Mouse (Mus musculus): ENCODE results near the gene Tnni1. TPM values are rescaled to one million over a fixed set of nuclear protein-coding genes. Genes with fewer than 3 reads are reported as not detected.
A peak's percentile ranks its signal among the peaks of the same experiment; 100 is the strongest.

The Tnni1 gene
- polyA plus RNA-seq, 1 experiment from 2014 or later = 8.3 TPM

GRCm38 (mm10) chr1:135793370-135794215 lies 14.4 kb downstream of the Tnni1 start:
- peak overlapping the region; percentile 91 for H3K27ac ChIP-seq
- 5% methylated on average over 26 of the region's 27 CpGs for WGBS
- peaks cover 29% of the 10 kb centered on the region for H3K4me1 ChIP-seq (replicated peaks)
- peak overlapping the region; percentile 72 for H3K4me2 ChIP-seq (replicated peaks)
- peak; percentile 61 for ATAC-seq
- no peaks in the 10 kb centered on the region for H3K27me3 ChIP-seq (replicated peaks)
- no peaks in the 10 kb centered on the region for H3K36me3 ChIP-seq
- peak overlapping the region; percentile 48 for H3K9ac ChIP-seq
- H3K9me3 ChIP-seq = no peaks in the 10 kb centered on the region
- peak overlapping the region; percentile 29 for H3K4me3 ChIP-seq (replicated peaks)

GRCm38 (mm10) chr1:135794216-135795134 lies 15.2 kb downstream of the Tnni1 start:
- no peaks in the 10 kb centered on the region for H3K36me3 ChIP-seq
- H3K4me2 ChIP-seq (replicated peaks) = peak overlapping the region; percentile 72
- WGBS = 19% methylated on average over 20 of the region's 20 CpGs
- peak overlapping the region; percentile 91 for H3K27ac ChIP-seq
- H3K4me1 ChIP-seq (replicated peaks) = peaks cover 34% of the 10 kb centered on the region
- H3K4me3 ChIP-seq (replicated peaks) = peak overlapping the region; percentile 29
- H3K9me3 ChIP-seq = no peaks in the 10 kb centered on the region
- peak overlapping the region; percentile 48 for H3K9ac ChIP-seq
- ATAC-seq = peak; percentile 71
- H3K27me3 ChIP-seq (replicated peaks) = no peaks in the 10 kb centered on the region

- no peak overlapping the region for H3K4me3 ChIP-seq (replicated peaks)
- H3K36me3 ChIP-seq = no peaks in the 10 kb centered on the region
- no peak overlapping the region for H3K27ac ChIP-seq
- peaks cover 47% of the 10 kb centered on the region for H3K4me1 ChIP-seq (replicated peaks)
- no peaks in the 10 kb centered on the region for H3K9me3 ChIP-seq
- WGBS = 72% methylated on average over 1 of the region's 1 CpGs
- no peak for ATAC-seq
- H3K27me3 ChIP-seq (replicated peaks) = no peaks in the 10 kb centered on the region
- H3K9ac ChIP-seq = no peak overlapping the region
- H3K4me2 ChIP-seq (replicated peaks) = no peak overlapping the region
These were observed 19.3 kb downstream of the Tnni1 start for GRCm38 (mm10) chr1:135798492-135798891.

- Histone ChIP-seq H3K9ac (no peak overlapping the region), H3K27me3 (replicated peaks) (no peaks in the 10 kb centered on the region), H3K36me3 (no peaks in the 10 kb centered on the region), H3K4me1 (replicated peaks) (peaks cover 41% of the 10 kb centered on the region), H3K4me2 (replicated peaks) (no peak overlapping the region), H3K27ac (no peak overlapping the region), H3K4me3 (replicated peaks) (no peak overlapping the region), H3K9me3 (no peaks in the 10 kb centered on the region)
- no peak for ATAC-seq
- WGBS = 39% methylated on average over 8 of the region's 8 CpGs
These were observed 19.9 kb downstream of the Tnni1 start for GRCm38 (mm10) chr1:135799109-135799627.

- no peak overlapping the region for H3K9ac ChIP-seq
- no peak overlapping the region; the same call in 1 of the 2 replicates for H3K4me2 ChIP-seq (replicated peaks)
- no peak overlapping the region for H3K4me3 ChIP-seq (replicated peaks)
- peaks cover 31% of the 10 kb centered on the region for H3K4me1 ChIP-seq (replicated peaks)
- WGBS = 18% methylated on average over 8 of the region's 8 CpGs
- H3K9me3 ChIP-seq = no peaks in the 10 kb centered on the region
- ATAC-seq = peak; percentile 68
- H3K36me3 ChIP-seq = no peaks in the 10 kb centered on the region
- peak overlapping the region; percentile 90 for H3K27ac ChIP-seq
- no peaks in the 10 kb centered on the region for H3K27me3 ChIP-seq (replicated peaks)
These were observed 21.1 kb downstream of the Tnni1 start for GRCm38 (mm10) chr1:135800192-135800950.

- Histone ChIP-seq H3K9ac (no peak overlapping the region), H3K27ac (no peak overlapping the region), H3K4me2 (replicated peaks) (no peak overlapping the region), H3K4me3 (replicated peaks) (no peak overlapping the region), H3K9me3 (no peaks in the 10 kb centered on the region), H3K36me3 (no peaks in the 10 kb centered on the region), H3K27me3 (replicated peaks) (no peaks in the 10 kb centered on the region), H3K4me1 (replicated peaks) (peaks cover 19% of the 10 kb centered on the region)
- WGBS = 30% methylated on average over 10 of the region's 10 CpGs
- ATAC-seq = no peak
These were observed 28.3 kb downstream of the Tnni1 start for GRCm38 (mm10) chr1:135807546-135807945.

- 0 out of 2 replicates have a peak overlapping the region, but pooled peaks have one; percentile 20 for H3K4me2 ChIP-seq (replicated peaks)
- H3K27ac ChIP-seq = peak overlapping the region; percentile 85
- H3K36me3 ChIP-seq = no peaks in the 10 kb centered on the region
- H3K9me3 ChIP-seq = no peaks in the 10 kb centered on the region
- H3K4me1 ChIP-seq (replicated peaks) = peaks cover 30% of the 10 kb centered on the region
- no peaks in the 10 kb centered on the region for H3K27me3 ChIP-seq (replicated peaks)
- ATAC-seq = peak; percentile 67
- H3K9ac ChIP-seq = no peak overlapping the region
- H3K4me3 ChIP-seq (replicated peaks) = no peak overlapping the region
- 41% methylated on average over 2 of the region's 2 CpGs for WGBS
These were observed 30.9 kb downstream of the Tnni1 start for GRCm38 (mm10) chr1:135810180-135810579.

GRCm38 (mm10) chr1:135811016-135811646 lies 31.9 kb downstream of the Tnni1 start:
- Histone ChIP-seq H3K4me1 (replicated peaks) (peaks cover 30% of the 10 kb centered on the region), H3K27ac (peak overlapping the region; percentile 85), H3K27me3 (replicated peaks) (no peaks in the 10 kb centered on the region), H3K9me3 (no peaks in the 10 kb centered on the region), H3K36me3 (no peaks in the 10 kb centered on the region), H3K4me3 (replicated peaks) (no peak overlapping the region), H3K9ac (no peak overlapping the region), H3K4me2 (replicated peaks) (0 out of 2 replicates have a peak overlapping the region, but pooled peaks have one; percentile 6)
- WGBS = 30% methylated on average over 7 of the region's 7 CpGs
- ATAC-seq = peak; percentile 22

- ATAC-seq = 0 out of 2 replicates have a peak, but pooled peaks have one; percentile 1
- H3K4me2 ChIP-seq (replicated peaks) = peak overlapping the region; percentile 30
- H3K9me3 ChIP-seq = no peaks in the 10 kb centered on the region
- H3K9ac ChIP-seq = peak overlapping the region; percentile 11; the same call in 1 of the 2 replicates
- 54% methylated on average over 3 of the region's 3 CpGs for WGBS
- peak overlapping the region; percentile 85 for H3K27ac ChIP-seq
- H3K4me1 ChIP-seq (replicated peaks) = peaks cover 29% of the 10 kb centered on the region
- H3K4me3 ChIP-seq (replicated peaks) = no peak overlapping the region
- H3K27me3 ChIP-seq (replicated peaks) = peaks cover 5% of the 10 kb centered on the region; the same call in 1 of the 2 replicates
- no peaks in the 10 kb centered on the region for H3K36me3 ChIP-seq
These were observed 33.0 kb downstream of the Tnni1 start for GRCm38 (mm10) chr1:135812205-135812604.

GRCm38 (mm10) chr1:135812618-135813017 lies 33.4 kb downstream of the Tnni1 start:
- Histone ChIP-seq H3K36me3 (no peaks in the 10 kb centered on the region), H3K27ac (peak overlapping the region; percentile 85), H3K27me3 (replicated peaks) (peaks cover 5% of the 10 kb centered on the region; the same call in 1 of the 2 replicates), H3K9ac (peak overlapping the region; percentile 11; the same call in 1 of the 2 replicates), H3K4me1 (replicated peaks) (peaks cover 25% of the 10 kb centered on the region), H3K4me2 (replicated peaks) (peak overlapping the region; percentile 30), H3K4me3 (replicated peaks) (no peak overlapping the region), H3K9me3 (no peaks in the 10 kb centered on the region)
- ATAC-seq = peak; percentile 68
- 18% methylated on average over 2 of the region's 2 CpGs for WGBS

- Histone ChIP-seq H3K36me3 (no peaks in the 10 kb centered on the region), H3K9me3 (no peaks in the 10 kb centered on the region), H3K4me1 (replicated peaks) (peaks cover 25% of the 10 kb centered on the region), H3K4me3 (replicated peaks) (no peak overlapping the region), H3K9ac (peak overlapping the region; percentile 11; the same call in 1 of the 2 replicates), H3K27ac (peak overlapping the region; percentile 85), H3K4me2 (replicated peaks) (peak overlapping the region; percentile 30), H3K27me3 (replicated peaks) (peaks cover 5% of the 10 kb centered on the region; the same call in 1 of the 2 replicates)
- WGBS = 53% methylated on average over 4 of the region's 4 CpGs
- peak; percentile 83 for ATAC-seq
These were observed 33.8 kb downstream of the Tnni1 start for GRCm38 (mm10) chr1:135813071-135813470.
